Mouse (Mus musculus): Measurements from ENCODE around the gene Zc3h4. TPM values are rescaled to one million over a fixed set of nuclear protein-coding genes. Genes with fewer than 3 reads are reported as not detected.

Zc3h4 gene
- polyA plus RNA-seq, 1 experiment = 224 TPM

DNA sequence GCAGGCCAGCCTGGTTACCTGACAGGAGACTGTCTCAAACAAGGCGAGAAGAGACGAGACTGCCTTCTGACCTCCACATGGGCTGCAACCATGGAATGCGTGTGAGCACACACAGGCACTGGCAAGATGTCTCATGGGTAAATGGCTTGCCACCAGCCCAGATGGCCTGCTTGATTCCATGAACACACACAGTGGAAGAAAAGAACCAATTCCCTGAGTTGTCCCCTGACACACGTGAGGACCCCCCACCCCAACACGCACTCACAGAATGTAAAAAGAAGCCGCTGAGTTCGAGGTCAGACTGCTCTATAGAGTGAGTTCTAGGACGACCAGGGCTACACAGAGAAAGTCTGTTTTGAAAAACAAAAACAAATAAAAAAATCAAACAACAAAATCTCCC is 76.9 kb downstream of the Zc3h4 start, which contains the start of gene Npas1:
Gene Npas1, minus strand, starts transcription at position 101 of the 400 bp plus-strand sequence.
- TF ChIP-seq GATA1 (IDR thresholded peaks at IDR 0.05; ENCODE audit: low read length) = no peak

Other genes starting within 250 kb of the Zc3h4 start
- not detected in 2 replicates for gene Meis3, start 225.8 kb upstream of the Zc3h4 start, polyA plus RNA-seq (2012)
- 26.6 and 27.1 TPM in 2 replicates for gene Dhx34, start 178.9 kb upstream of the Zc3h4 start, polyA plus RNA-seq (2012)
- 0.08 and 0.14 TPM in 2 replicates for gene C5ar2, start 156.8 kb upstream of the Zc3h4 start, polyA plus RNA-seq (2012)
- gene C5ar1, start 141.4 kb upstream of the Zc3h4 start, polyA plus RNA-seq (2012) = 0.02 TPM in 1 of 2 replicates, not detected in the other
- gene Inafm1, start 127.3 kb upstream of the Zc3h4 start, polyA plus RNA-seq (2012) = 326 and 427 TPM in 2 replicates
- 142 and 204 TPM in 2 replicates for gene Ccdc9, start 114.1 kb upstream of the Zc3h4 start, polyA plus RNA-seq (2012)
- gene Bbc3, start 92.5 kb upstream of the Zc3h4 start, polyA plus RNA-seq (2012) = 226 and 291 TPM in 2 replicates
- 68.2 and 92.9 TPM in 2 replicates for gene Sae1, start 13.1 kb upstream of the Zc3h4 start, polyA plus RNA-seq (2012)
- gene Tmem160, start 51.9 kb downstream of the Zc3h4 start, polyA plus RNA-seq (2012) = 284 and 414 TPM in 2 replicates
- not detected in 2 replicates for gene Npas1, start 76.8 kb downstream of the Zc3h4 start, polyA plus RNA-seq (2012)
- gene Arhgap35, start 214.1 kb downstream of the Zc3h4 start, polyA plus RNA-seq (2012) = 4.0 and 7.7 TPM in 2 replicates

Measured in G1E-ER4 (cell line).